Mouse (Mus musculus) midbrain, embryonic 10.5 days (tissue): ENCODE data around the gene Upf2. TPM values are rescaled to one million over a fixed set of nuclear protein-coding genes. Genes with fewer than 3 reads are reported as not detected.

Source experiments
- polyA plus RNA-seq: library from polyadenylated mRNA; unstranded; fragments of >200 nt; fragmentation: Nextera tagmentation; extraction: Ambion mirVana; gene quantifications from 2 replicates; pipeline ENCODE4 v1.2.1, GENCODE M21; 2016

The Upf2 gene
- polyA plus RNA-seq, 1 experiment from 2014 or later = 10.3 TPM

Other genes starting within 250 kb of the Upf2 start
- gene Camk1d, start 237.0 kb upstream of the Upf2 start, polyA plus RNA-seq = 1.4 and 1.5 TPM in 2 replicates
- gene Nudt5, start 106.5 kb upstream of the Upf2 start, polyA plus RNA-seq = 99.1 and 123 TPM in 2 replicates
- 418 and 428 TPM in 2 replicates for gene Cdc123, start 106.3 kb upstream of the Upf2 start, polyA plus RNA-seq
- gene Gm13199, start 88.5 kb upstream of the Upf2 start, polyA plus RNA-seq = 2.2 and 2.3 TPM in 2 replicates
- 91.0 and 91.6 TPM in 2 replicates for gene Sec61a2, start 56.0 kb upstream of the Upf2 start, polyA plus RNA-seq
- gene Dhtkd1, start 8.7 kb upstream of the Upf2 start, polyA plus RNA-seq = 5.3 and 5.6 TPM in 2 replicates
- 3.2 and 3.3 TPM in 2 replicates for gene Proser2, start 178.7 kb downstream of the Upf2 start, polyA plus RNA-seq